Mouse (Mus musculus) cerebellum, adult 2 months (tissue): ENCODE results near the gene Pepd.

Source experiments
- CTCF ChIP-seq: fragments of 200-500 bp; IDR thresholded peaks from 2 replicates; pipeline ENCODE4 v1.5.1; 2011; ENCODE audit warnings: low read depth, mild to moderate bottlenecking, control low read depth, low read length, moderate library complexity, borderline replicate concordance; ENCODE audit not compliant: insufficient read depth
- POLR2A ChIP-seq: fragments of 200-500 bp; IDR thresholded peaks from 2 replicates; pipeline ENCODE4 v1.6.1; 2011; ENCODE audit warnings: low read length, control low read depth, borderline replicate concordance; ENCODE audit not compliant: insufficient read depth

GRCm38 (mm10) chr7:35026838-35027291, 114.7 kb downstream of the Pepd start:
- TF ChIP-seq CTCF (no peak), POLR2A (no peak)
